Mouse (Mus musculus): Measurements from ENCODE around the gene Vsig10. TPM values are rescaled to one million over a fixed set of nuclear protein-coding genes. Genes with fewer than 3 reads are reported as not detected.
A peak's percentile ranks its signal among the peaks of the same experiment; 100 is the strongest.
"Not testable (repeated sequence)": the region's sequence is repeated elsewhere in the genome, so short reads cannot be mapped to it uniquely, and the experiment has no call there.

Vsig10 gene
- total and polyA plus RNA-seq, 2 experiments, result 1.8 to 4.5 TPM

DNA sequence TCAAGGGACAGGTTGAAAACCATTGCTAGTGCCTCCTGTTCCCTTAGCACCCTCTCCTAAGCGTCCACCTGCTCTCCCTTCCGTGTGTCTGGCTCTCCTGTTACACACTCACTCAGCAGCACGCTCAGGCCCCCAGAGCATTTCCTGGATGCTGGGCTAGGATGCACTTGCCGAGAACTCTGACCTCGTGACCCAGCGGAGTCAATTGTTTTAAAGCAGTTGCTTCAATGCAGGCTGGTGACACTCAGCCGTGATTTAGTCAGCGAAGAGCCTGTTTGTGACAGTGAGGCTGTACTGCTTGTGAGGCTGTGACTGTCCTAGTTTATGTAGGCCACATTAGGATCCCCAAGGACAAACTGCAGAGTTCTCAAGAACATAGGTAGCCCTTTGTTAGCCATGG is 48.3 kb downstream of the Vsig10 start:
- H3K27ac ChIP-seq (replicated peaks; ENCODE audit: insufficient read depth, low read depth, low read length), result peak overlapping the region; percentile 46
- peaks cover 16% of the 10 kb centered on the region; the same call in 1 of the 2 replicates for H3K36me3 ChIP-seq (ENCODE audit: control insufficient read depth, insufficient read depth, low read length)
- WGBS, result 18% methylated on average over 8 of the region's 8 CpGs
- peaks cover 33% of the 10 kb centered on the region for H3K4me1 ChIP-seq (ENCODE audit: control insufficient read depth, insufficient read depth, low read length)
- H3K79me2 ChIP-seq (ENCODE audit: control insufficient read depth, insufficient read depth, low read length), result peaks cover 28% of the 10 kb centered on the region
- peak; percentile 43 for DNase-seq (ENCODE audit: extremely low read depth, low read depth, low spot score)
- TF ChIP-seq POLR2A (IDR thresholded peaks at IDR 0.05; ENCODE audit: extremely low read depth, insufficient read depth, low read length), result no peak
- no peak for TF ChIP-seq CTCF (IDR thresholded peaks at IDR 0.05; ENCODE audit: low read depth, low read length)
- H3K27me3 ChIP-seq (ENCODE audit: control insufficient read depth, insufficient read depth, low read length), result no peaks in the 10 kb centered on the region
- H3K4me3 ChIP-seq (ENCODE audit: insufficient read depth, low read depth, low read length), result no peak overlapping the region
- no peak overlapping the region for H3K9ac ChIP-seq (ENCODE audit: low read depth, low read length)

DNA sequence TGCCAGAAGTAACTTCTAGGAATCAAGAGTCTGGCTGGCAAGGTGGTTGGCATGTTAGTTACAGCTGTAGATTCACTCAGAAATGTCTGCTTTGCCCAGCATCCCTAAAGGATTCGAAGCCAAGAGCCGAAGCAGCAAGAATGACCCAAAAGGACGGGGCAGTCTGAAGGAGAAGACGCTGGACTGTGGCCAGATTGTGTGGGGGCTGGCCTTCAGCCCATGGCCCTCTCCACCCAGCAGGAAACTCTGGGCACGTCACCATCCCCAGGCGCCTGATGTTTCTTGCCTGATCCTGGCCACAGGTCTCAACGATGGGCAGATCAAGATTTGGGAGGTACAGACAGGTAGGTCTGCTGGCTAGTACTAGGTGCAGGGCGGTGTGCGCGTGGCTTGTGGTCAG is 51.7 kb downstream of the Vsig10 start:
- H3K79me2 ChIP-seq (ENCODE audit: control insufficient read depth, insufficient read depth, low read length), result peaks cover 11% of the 10 kb centered on the region; the same call in 1 of the 2 replicates
- H3K36me3 ChIP-seq (ENCODE audit: control insufficient read depth, insufficient read depth, low read length), result peaks cover 21% of the 10 kb centered on the region
- no peaks in the 10 kb centered on the region for H3K27me3 ChIP-seq (ENCODE audit: control insufficient read depth, insufficient read depth, low read length)
- no peak overlapping the region for H3K9ac ChIP-seq (ENCODE audit: low read depth, low read length)
- 81% methylated on average over 10 of the region's 10 CpGs for WGBS
- no peak overlapping the region for H3K4me3 ChIP-seq (ENCODE audit: insufficient read depth, low read depth, low read length)
- no peak overlapping the region for H3K27ac ChIP-seq (replicated peaks; ENCODE audit: insufficient read depth, low read depth, low read length)
- TF ChIP-seq POLR2A (IDR thresholded peaks at IDR 0.05; ENCODE audit: extremely low read depth, insufficient read depth, low read length), result no peak
- no peak for DNase-seq (ENCODE audit: extremely low read depth, low read depth, low spot score)
- H3K4me1 ChIP-seq (ENCODE audit: control insufficient read depth, insufficient read depth, low read length), result peaks cover 27% of the 10 kb centered on the region

DNA sequence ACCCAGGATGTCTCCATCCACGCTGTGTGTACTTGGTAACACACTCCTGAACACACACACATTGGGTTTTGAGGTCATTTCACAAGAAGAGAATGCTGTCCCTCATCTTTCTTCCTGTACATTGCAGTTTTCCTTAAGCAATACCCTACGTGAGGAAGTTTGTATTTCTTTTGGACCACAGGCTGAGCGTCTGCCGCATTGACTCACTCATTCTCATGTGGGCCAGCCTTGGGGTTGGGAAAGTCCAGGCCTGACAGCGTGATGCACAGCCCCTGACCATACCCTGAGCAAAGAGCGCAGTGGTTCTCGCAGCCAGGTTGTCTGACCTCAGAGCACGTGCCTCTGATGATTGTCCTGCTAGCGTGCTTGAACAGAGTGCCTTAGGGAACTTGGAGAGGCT is 54.5 kb downstream of the Vsig10 start:
- H3K4me1 ChIP-seq (ENCODE audit: control insufficient read depth, insufficient read depth, low read length), result peaks cover 13% of the 10 kb centered on the region
- 94% methylated on average over 9 of the region's 9 CpGs for WGBS
- no peak for TF ChIP-seq CTCF (IDR thresholded peaks at IDR 0.05; ENCODE audit: low read depth, low read length)
- no peak for TF ChIP-seq POLR2A (IDR thresholded peaks at IDR 0.05; ENCODE audit: extremely low read depth, insufficient read depth, low read length)
- no peak overlapping the region for H3K27ac ChIP-seq (replicated peaks; ENCODE audit: insufficient read depth, low read depth, low read length)
- peaks cover 36% of the 10 kb centered on the region for H3K36me3 ChIP-seq (ENCODE audit: control insufficient read depth, insufficient read depth, low read length)
- H3K79me2 ChIP-seq (ENCODE audit: control insufficient read depth, insufficient read depth, low read length), result peaks cover 4% of the 10 kb centered on the region; the same call in 1 of the 2 replicates
- no peak for DNase-seq (ENCODE audit: extremely low read depth, low read depth, low spot score)
- H3K4me3 ChIP-seq (ENCODE audit: insufficient read depth, low read depth, low read length), result no peak overlapping the region
- no peak overlapping the region for H3K9ac ChIP-seq (ENCODE audit: low read depth, low read length)
- no peaks in the 10 kb centered on the region for H3K27me3 ChIP-seq (ENCODE audit: control insufficient read depth, insufficient read depth, low read length)

- 47% methylated on average over 7 of the region's 7 CpGs for WGBS
- no peaks in the 10 kb centered on the region; the same call in 1 of the 2 replicates for H3K79me2 ChIP-seq (ENCODE audit: control insufficient read depth, insufficient read depth, low read length)
- no peaks in the 10 kb centered on the region for H3K27me3 ChIP-seq (ENCODE audit: control insufficient read depth, insufficient read depth, low read length)
- TF ChIP-seq CTCF (IDR thresholded peaks at IDR 0.05; ENCODE audit: low read depth, low read length) (no peak), POLR2A (IDR thresholded peaks at IDR 0.05; ENCODE audit: extremely low read depth, insufficient read depth, low read length) (no peak)
- H3K36me3 ChIP-seq (ENCODE audit: control insufficient read depth, insufficient read depth, low read length), result peaks cover 38% of the 10 kb centered on the region
- peak overlapping the region; percentile 7; the same call in 1 of the 2 replicates for H3K9ac ChIP-seq (ENCODE audit: low read depth, low read length)
- H3K27ac ChIP-seq (replicated peaks; ENCODE audit: insufficient read depth, low read depth, low read length), result peak overlapping the region; percentile 18
- H3K4me3 ChIP-seq (ENCODE audit: insufficient read depth, low read depth, low read length), result no peak overlapping the region
- H3K4me1 ChIP-seq (ENCODE audit: control insufficient read depth, insufficient read depth, low read length), result peaks cover 13% of the 10 kb centered on the region
- DNase-seq (ENCODE audit: extremely low read depth, low read depth, low spot score), result no peak
These were observed 55.6 kb downstream of the Vsig10 start for GRCm38 (mm10) chr5:117374372-117375049.

DNA sequence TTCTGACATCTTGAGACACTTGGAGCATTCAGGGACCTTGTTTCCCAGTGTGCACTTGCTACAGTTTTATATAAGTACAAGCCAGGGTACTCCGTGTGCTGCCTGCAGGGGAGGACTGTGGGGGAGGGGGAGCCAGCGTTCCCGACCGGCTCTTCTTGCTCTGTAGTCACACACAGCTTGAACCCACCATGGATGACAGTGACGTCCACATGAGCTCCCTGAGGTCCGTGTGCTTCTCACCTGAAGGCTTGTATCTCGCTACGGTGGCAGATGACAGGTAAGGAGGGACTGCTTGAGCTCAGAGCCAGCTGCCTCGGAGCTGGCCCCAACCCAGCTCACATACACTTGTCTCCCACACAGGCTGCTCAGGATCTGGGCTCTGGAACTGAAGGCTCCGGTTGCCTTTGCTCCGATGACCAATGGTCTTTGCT is 57.5 kb downstream of the Vsig10 start:
- WGBS, result 92% methylated on average over 11 of the region's 11 CpGs
- no peak overlapping the region for H3K9ac ChIP-seq (ENCODE audit: low read depth, low read length)
- H3K27ac ChIP-seq (replicated peaks; ENCODE audit: insufficient read depth, low read depth, low read length), result no peak overlapping the region
- H3K4me1 ChIP-seq (ENCODE audit: control insufficient read depth, insufficient read depth, low read length), result peaks cover 23% of the 10 kb centered on the region
- H3K36me3 ChIP-seq (ENCODE audit: control insufficient read depth, insufficient read depth, low read length), result peaks cover 34% of the 10 kb centered on the region
- H3K4me3 ChIP-seq (ENCODE audit: insufficient read depth, low read depth, low read length), result no peak overlapping the region
- TF ChIP-seq CTCF (IDR thresholded peaks at IDR 0.05; ENCODE audit: low read depth, low read length) (no peak), POLR2A (IDR thresholded peaks at IDR 0.05; ENCODE audit: extremely low read depth, insufficient read depth, low read length) (no peak)
- DNase-seq (ENCODE audit: extremely low read depth, low read depth, low spot score), result no peak
- H3K27me3 ChIP-seq (ENCODE audit: control insufficient read depth, insufficient read depth, low read length), result no peaks in the 10 kb centered on the region
- H3K79me2 ChIP-seq (ENCODE audit: control insufficient read depth, insufficient read depth, low read length), result no peaks in the 10 kb centered on the region

DNA sequence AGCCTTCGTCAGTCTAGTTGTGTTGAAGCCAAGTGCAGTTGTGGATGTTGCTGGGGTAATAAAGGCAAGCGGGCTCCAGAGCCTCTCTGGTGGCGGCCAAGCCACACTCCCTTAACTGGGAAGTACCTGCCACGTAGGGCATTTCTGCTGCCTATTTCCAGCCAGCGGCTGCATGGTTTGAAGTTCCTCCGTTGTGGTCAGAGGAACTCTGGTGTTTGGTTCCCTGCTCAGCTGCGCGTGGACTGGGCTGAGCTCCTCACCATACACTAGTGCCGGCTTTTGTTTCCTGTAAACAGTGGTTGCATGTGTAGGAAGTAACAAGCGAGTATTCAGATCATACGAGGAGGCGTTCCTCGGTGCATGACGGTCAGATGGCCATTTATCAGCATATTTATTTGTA is 58.8 kb downstream of the Vsig10 start:
- DNase-seq (ENCODE audit: extremely low read depth, low read depth, low spot score); H3K79me2 ChIP-seq (ENCODE audit: control insufficient read depth, insufficient read depth, low read length); H3K9ac ChIP-seq (ENCODE audit: low read depth, low read length); H3K27me3 ChIP-seq (ENCODE audit: control insufficient read depth, insufficient read depth, low read length); H3K27ac ChIP-seq (replicated peaks; ENCODE audit: insufficient read depth, low read depth, low read length); H3K4me3 ChIP-seq (ENCODE audit: insufficient read depth, low read depth, low read length): not testable (repeated sequence)
- Histone ChIP-seq H3K4me1 (ENCODE audit: control insufficient read depth, insufficient read depth, low read length) (peaks cover 23% of the 10 kb centered on the region), H3K36me3 (ENCODE audit: control insufficient read depth, insufficient read depth, low read length) (peaks cover 24% of the 10 kb centered on the region)
- 88% methylated on average over 14 of the region's 14 CpGs for WGBS
